Mouse (Mus musculus) cerebellum, adult 11 months (tissue): ENCODE data around the gene Zfp991.
A peak's percentile ranks its signal among the peaks of the same experiment; 100 is the strongest.
"Not testable (repeated sequence)": the region's sequence is repeated elsewhere in the genome, so short reads cannot be mapped to it uniquely, and the experiment has no call there.

Experiments
- DNase-seq: peaks from one replicate; pipeline ENCODE4 v3.0.0; 2022

Gene Zfp991

GRCm38 (mm10) chr4:147186824-147187223, 55.0 kb downstream of the Zfp991 start:
- DNase-seq, result not testable (repeated sequence)

- DNase-seq, result not testable (repeated sequence)
These were observed 55.6 kb downstream of the Zfp991 start for GRCm38 (mm10) chr4:147187283-147187965.

GRCm38 (mm10) chr4:147195186-147195585, 63.3 kb downstream of the Zfp991 start:
- not testable (repeated sequence) for DNase-seq

GRCm38 (mm10) chr4:147197210-147197609, 65.4 kb downstream of the Zfp991 start:
- DNase-seq, result not testable (repeated sequence)

GRCm38 (mm10) chr4:147199055-147199750, 67.4 kb downstream of the Zfp991 start:
- not testable (repeated sequence) for DNase-seq

- not testable (repeated sequence) for DNase-seq
These were observed 70.3 kb downstream of the Zfp991 start for GRCm38 (mm10) chr4:147201920-147202660.

- DNase-seq, result not testable (repeated sequence)
These were observed 80.5 kb downstream of the Zfp991 start for GRCm38 (mm10) chr4:147212182-147212928.

GRCm38 (mm10) chr4:147214233-147214632, 82.4 kb downstream of the Zfp991 start:
- DNase-seq, result not testable (repeated sequence)

- DNase-seq, result not testable (repeated sequence)
These were observed 85.8 kb downstream of the Zfp991 start for GRCm38 (mm10) chr4:147217676-147218075.

GRCm38 (mm10) chr4:147219319-147220070, 87.7 kb downstream of the Zfp991 start:
- DNase-seq, result not testable (repeated sequence)

GRCm38 (mm10) chr4:147220226-147220625, 88.4 kb downstream of the Zfp991 start:
- not testable (repeated sequence) for DNase-seq

- DNase-seq, result not testable (repeated sequence)
These were observed 90.2 kb downstream of the Zfp991 start for GRCm38 (mm10) chr4:147222021-147222420.

GRCm38 (mm10) chr4:147223778-147224435, 92.1 kb downstream of the Zfp991 start:
- peak; percentile 20 for DNase-seq

GRCm38 (mm10) chr4:147225616-147226015, 93.8 kb downstream of the Zfp991 start:
- not testable (repeated sequence) for DNase-seq

GRCm38 (mm10) chr4:147230026-147230425, 98.2 kb downstream of the Zfp991 start:
- not testable (repeated sequence) for DNase-seq
